Mouse (Mus musculus): ENCODE data around the gene Nfia. TPM values are rescaled to one million over a fixed set of nuclear protein-coding genes. Genes with fewer than 3 reads are reported as not detected.

Gene Nfia
- polyA plus RNA-seq, 1 experiment: not detected

DNA sequence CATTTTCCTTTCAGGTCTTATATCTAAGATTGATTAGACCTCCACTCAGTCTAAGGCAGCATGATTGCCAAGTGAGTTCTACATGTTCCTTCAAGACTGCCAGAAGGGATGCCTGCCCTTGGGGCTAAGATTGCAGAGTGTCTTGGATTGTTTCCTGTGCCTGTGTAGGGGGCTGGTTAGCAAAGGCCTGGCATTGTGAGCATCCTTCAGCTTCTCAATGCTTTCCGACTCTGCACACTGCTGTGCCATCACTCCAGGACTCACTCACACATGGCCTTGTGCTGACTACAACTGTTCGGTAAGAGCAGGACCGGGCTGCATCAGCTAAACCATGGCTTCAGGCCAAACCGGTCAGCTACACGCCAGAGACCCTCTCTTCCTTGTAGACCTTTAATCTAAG, 229.7 kb downstream of the Nfia start:
- TF ChIP-seq POLR2A (IDR thresholded peaks at IDR 0.05; ENCODE audit: insufficient read depth, low read depth, low read length) (no peak), CTCF (IDR thresholded peaks at IDR 0.05; ENCODE audit: insufficient read depth, low read depth, low read length) (no peak)
- H3K4me3 ChIP-seq (ENCODE audit: insufficient read depth, low read depth, low read length): no peak overlapping the region
- WGBS: 73% methylated on average over 5 of the region's 5 CpGs
- no peaks in the 10 kb centered on the region for H3K4me1 ChIP-seq (ENCODE audit: control insufficient read depth, insufficient read depth, low read length)
- H3K27ac ChIP-seq (ENCODE audit: insufficient read depth, low read depth, low read length): no peak overlapping the region

DNA sequence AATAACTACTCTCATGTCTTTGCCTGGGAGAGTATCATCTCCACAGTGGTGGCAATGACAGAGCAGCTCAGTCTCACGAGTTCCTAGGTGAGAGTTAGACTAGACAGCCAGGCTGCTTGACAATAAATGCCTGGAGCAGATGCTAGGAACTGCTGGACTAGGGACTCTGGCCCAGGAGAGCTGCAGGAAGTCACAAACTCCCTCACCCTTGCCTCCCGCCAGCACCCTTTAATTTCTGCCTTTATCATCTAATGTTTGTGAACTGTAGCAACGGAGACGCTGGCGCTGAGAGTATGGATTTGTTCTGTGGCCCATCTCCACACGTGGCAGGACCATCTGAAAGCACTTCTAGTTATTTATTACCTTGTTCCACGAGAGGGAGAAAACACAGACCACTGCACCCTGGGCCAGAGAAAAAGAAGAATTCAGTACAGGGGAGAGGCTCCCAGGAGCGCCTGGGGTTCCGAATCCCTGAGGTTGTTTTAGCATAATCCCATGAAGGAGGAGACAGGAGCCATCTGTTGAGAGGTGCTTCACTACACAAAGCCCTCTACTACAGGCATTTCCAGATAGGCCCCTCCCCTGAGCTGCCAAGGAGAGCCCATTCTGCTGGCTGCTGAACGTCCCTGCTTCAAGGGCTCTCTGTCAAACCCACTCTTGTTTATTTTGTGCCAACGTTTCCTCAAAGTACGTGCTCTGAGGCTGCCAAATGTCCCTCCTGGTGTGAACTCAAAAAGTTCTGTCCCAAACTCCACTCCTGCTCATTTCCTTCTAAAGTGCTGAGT, 231.0 kb downstream of the Nfia start:
- TF ChIP-seq CTCF (IDR thresholded peaks at IDR 0.05; ENCODE audit: insufficient read depth, low read depth, low read length) (no peak), POLR2A (IDR thresholded peaks at IDR 0.05; ENCODE audit: insufficient read depth, low read depth, low read length) (no peak)
- Histone ChIP-seq H3K27ac (ENCODE audit: insufficient read depth, low read depth, low read length) (no peak overlapping the region), H3K4me3 (ENCODE audit: insufficient read depth, low read depth, low read length) (no peak overlapping the region), H3K4me1 (ENCODE audit: control insufficient read depth, insufficient read depth, low read length) (no peaks in the 10 kb centered on the region)
- 62% methylated on average over 12 of the region's 12 CpGs for WGBS

DNA sequence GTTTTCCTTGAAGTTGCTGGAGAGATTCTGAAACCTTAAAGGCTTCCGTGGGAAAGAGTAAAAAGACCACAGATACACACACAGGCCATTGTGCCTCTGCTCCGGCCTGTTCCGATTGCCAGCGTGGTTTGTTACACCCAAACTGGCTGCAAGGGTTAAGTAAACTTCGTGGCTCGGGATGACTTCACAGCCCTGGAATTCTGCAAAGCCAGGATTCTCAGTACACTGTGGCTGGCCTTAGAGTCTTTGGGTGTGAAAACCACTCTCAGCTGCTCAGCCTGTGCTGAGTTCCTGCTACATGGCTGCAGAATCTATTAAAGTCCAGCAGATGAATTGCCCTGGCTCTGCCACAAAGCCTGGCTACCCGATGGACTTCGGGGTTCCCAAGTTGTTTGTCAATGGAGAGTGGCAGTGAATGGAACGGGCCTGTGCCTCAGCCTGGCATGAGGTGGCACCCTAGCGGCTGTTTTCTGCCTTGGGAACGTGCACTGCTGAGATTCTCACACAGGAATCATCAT, 231.6 kb downstream of the Nfia start:
- no peak overlapping the region for H3K4me3 ChIP-seq (ENCODE audit: insufficient read depth, low read depth, low read length)
- no peak for TF ChIP-seq CTCF (IDR thresholded peaks at IDR 0.05; ENCODE audit: insufficient read depth, low read depth, low read length)
- 34% methylated on average over 11 of the region's 11 CpGs for WGBS
- no peak overlapping the region for H3K27ac ChIP-seq (ENCODE audit: insufficient read depth, low read depth, low read length)
- no peaks in the 10 kb centered on the region for H3K4me1 ChIP-seq (ENCODE audit: control insufficient read depth, insufficient read depth, low read length)

DNA sequence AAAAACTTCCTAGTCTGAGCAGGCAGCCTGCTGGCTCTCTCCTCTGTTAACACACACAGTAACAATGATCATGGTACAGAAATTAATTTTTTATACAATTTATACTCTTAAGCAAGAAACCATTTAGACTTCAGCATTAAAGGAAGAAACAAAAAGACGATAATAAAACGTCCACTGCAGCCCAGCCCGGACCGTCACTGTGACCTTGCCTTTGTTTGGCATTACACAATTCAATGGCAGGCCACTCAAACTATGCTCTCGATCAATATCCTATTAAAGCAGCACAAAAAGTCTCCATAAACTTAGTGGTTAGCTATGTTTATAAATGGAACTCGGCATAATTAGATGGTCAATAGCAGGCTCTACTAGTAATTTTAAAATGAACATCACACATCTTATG, 232.5 kb downstream of the Nfia start:
- TF ChIP-seq POLR2A (IDR thresholded peaks at IDR 0.05; ENCODE audit: insufficient read depth, low read depth, low read length) (no peak), CTCF (IDR thresholded peaks at IDR 0.05; ENCODE audit: insufficient read depth, low read depth, low read length) (no peak)
- WGBS: 84% methylated on average over 6 of the region's 6 CpGs
- Histone ChIP-seq H3K27ac (ENCODE audit: insufficient read depth, low read depth, low read length) (no peak overlapping the region), H3K4me1 (ENCODE audit: control insufficient read depth, insufficient read depth, low read length) (no peaks in the 10 kb centered on the region), H3K4me3 (ENCODE audit: insufficient read depth, low read depth, low read length) (no peak overlapping the region)

DNA sequence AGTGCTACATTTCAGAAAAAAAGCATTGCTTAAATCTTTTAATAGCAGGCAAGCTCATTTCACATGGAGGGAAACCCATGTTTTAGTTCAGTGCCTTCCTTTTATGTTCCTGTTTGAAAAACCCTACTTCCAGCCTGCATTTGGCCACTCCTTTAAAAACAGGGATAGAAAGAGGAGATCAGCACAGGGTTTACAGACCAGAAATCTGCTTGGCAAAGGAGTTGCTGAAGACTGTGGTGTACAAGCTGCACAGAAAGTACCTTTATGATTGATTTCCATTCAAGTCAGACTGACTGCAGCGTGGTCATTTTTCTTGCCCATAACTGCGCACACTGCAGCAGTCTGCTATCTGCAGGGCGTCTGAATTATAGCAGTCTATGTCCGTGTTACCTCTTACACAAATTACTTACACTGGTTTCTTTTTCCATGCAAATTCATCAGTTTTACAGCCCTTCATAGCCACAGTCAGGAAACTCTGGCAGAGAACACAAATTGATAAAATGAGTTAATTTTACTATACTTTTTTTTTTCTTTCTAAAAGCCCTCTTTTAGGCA, 236.4 kb downstream of the Nfia start:
- Histone ChIP-seq H3K27ac (ENCODE audit: insufficient read depth, low read depth, low read length) (no peak overlapping the region), H3K4me3 (ENCODE audit: insufficient read depth, low read depth, low read length) (no peak overlapping the region), H3K4me1 (ENCODE audit: control insufficient read depth, insufficient read depth, low read length) (no peaks in the 10 kb centered on the region)
- no peak for TF ChIP-seq POLR2A (IDR thresholded peaks at IDR 0.05; ENCODE audit: insufficient read depth, low read depth, low read length)
- TF ChIP-seq CTCF (IDR thresholded peaks at IDR 0.05; ENCODE audit: insufficient read depth, low read depth, low read length): no peak
- 39% methylated on average over 4 of the region's 4 CpGs for WGBS

DNA sequence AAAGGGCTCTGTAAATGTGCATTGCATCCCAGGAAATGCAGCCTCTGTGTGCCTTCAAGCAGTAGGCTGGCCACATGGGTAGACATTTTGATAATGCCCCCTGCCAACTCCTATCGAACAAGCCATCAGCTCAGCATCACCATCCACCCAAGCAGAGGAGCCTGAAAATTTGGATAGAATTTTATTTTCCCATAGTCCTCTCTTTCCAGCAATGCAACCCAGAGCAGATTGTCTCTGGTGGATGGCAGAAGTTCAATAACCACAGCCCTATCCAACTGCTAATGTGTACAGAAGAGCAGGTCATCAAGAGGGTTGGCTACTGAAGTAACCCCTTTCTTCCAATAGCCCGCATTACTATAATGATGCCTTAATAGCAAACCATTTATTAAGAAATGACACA, 237.4 kb downstream of the Nfia start:
- Histone ChIP-seq H3K4me1 (ENCODE audit: control insufficient read depth, insufficient read depth, low read length) (no peaks in the 10 kb centered on the region), H3K4me3 (ENCODE audit: insufficient read depth, low read depth, low read length) (no peak overlapping the region), H3K27ac (ENCODE audit: insufficient read depth, low read depth, low read length) (no peak overlapping the region)
- TF ChIP-seq POLR2A (IDR thresholded peaks at IDR 0.05; ENCODE audit: insufficient read depth, low read depth, low read length) (no peak), CTCF (IDR thresholded peaks at IDR 0.05; ENCODE audit: insufficient read depth, low read depth, low read length) (no peak)
- 75% methylated on average over 2 of the region's 2 CpGs for WGBS

DNA sequence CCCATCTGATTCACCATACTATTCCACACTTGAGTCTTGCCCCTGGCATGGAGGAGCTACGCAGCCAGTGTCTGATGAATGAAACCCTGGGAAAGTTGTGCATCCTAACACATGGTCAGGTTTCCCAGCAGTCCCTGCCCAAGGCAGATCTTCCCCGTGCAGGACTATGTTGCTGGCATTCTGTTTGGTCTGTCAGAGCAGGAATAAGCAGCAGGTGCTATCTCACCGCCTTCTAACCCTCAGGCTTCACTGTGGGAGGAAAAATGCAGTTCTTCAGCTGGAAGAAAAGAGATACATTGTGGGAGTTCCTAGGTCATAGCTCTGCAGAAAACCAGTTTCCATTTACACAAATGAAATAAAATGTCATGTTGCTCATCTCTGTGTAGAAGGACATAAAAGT, 247.3 kb downstream of the Nfia start:
- TF ChIP-seq CTCF (IDR thresholded peaks at IDR 0.05; ENCODE audit: insufficient read depth, low read depth, low read length) (no peak), POLR2A (IDR thresholded peaks at IDR 0.05; ENCODE audit: insufficient read depth, low read depth, low read length) (no peak)
- Histone ChIP-seq H3K27ac (ENCODE audit: insufficient read depth, low read depth, low read length) (no peak overlapping the region), H3K4me1 (ENCODE audit: control insufficient read depth, insufficient read depth, low read length) (no peaks in the 10 kb centered on the region), H3K4me3 (ENCODE audit: insufficient read depth, low read depth, low read length) (no peak overlapping the region)
- 78% methylated on average over 3 of the region's 3 CpGs for WGBS

DNA sequence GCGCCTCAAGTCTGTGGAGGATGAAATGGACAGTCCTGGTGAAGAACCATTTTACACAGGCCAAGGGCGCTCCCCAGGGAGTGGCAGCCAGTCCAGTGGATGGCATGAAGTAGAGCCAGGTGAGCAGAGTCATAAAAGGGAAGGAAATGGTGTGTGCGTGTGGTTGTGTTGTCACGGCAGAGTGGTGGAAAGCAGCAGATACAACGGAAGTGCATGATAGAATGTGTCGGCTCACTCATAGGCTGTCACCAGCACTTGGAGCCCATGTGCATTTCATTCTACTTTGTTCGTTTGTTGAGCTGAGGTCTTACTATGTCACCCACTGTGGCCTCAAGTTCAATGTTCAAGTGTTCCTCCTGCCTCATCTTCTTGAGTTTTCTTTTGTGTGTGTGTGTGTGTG, 248.3 kb downstream of the Nfia start:
- H3K4me1 ChIP-seq (ENCODE audit: control insufficient read depth, insufficient read depth, low read length): no peaks in the 10 kb centered on the region
- no peak overlapping the region for H3K4me3 ChIP-seq (ENCODE audit: insufficient read depth, low read depth, low read length)
- 96% methylated on average over 7 of the region's 7 CpGs for WGBS
- no peak for TF ChIP-seq POLR2A (IDR thresholded peaks at IDR 0.05; ENCODE audit: insufficient read depth, low read depth, low read length)
- no peak for TF ChIP-seq CTCF (IDR thresholded peaks at IDR 0.05; ENCODE audit: insufficient read depth, low read depth, low read length)
- no peak overlapping the region for H3K27ac ChIP-seq (ENCODE audit: insufficient read depth, low read depth, low read length)

DNA sequence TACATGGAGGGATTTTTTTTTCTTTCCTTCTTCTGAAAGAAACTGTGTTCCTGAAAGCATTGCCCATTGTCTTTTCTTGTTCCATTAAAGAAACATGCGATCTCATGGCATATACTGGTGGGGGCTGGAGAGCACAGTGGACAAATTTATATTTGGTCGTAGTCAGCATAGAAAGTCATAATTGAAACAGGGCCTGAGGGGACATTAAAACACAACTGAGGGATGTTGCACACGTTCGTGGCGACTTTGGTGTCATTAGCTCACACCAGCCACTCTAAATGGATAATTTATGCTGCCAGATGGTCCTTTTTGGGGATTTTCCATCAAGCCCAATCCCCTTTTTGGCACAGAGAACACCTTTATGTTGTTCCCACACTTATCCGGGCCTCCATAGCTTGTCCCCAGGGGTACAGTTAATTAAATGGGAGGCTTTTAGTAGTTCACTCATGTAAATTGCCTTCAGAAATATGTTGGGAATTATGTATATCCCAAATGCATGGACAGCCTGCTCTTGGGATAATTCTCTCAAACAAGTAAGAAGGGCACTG, 250.8 kb downstream of the Nfia start:
- 69% methylated on average over 6 of the region's 6 CpGs for WGBS
- TF ChIP-seq CTCF (IDR thresholded peaks at IDR 0.05; ENCODE audit: insufficient read depth, low read depth, low read length) (no peak), POLR2A (IDR thresholded peaks at IDR 0.05; ENCODE audit: insufficient read depth, low read depth, low read length) (no peak)
- Histone ChIP-seq H3K4me1 (ENCODE audit: control insufficient read depth, insufficient read depth, low read length) (no peaks in the 10 kb centered on the region), H3K27ac (ENCODE audit: insufficient read depth, low read depth, low read length) (no peak overlapping the region), H3K4me3 (ENCODE audit: insufficient read depth, low read depth, low read length) (no peak overlapping the region)
